Mouse (Mus musculus) adrenal gland, adult 18-20 months (tissue): ENCODE measurements around the gene Ang2. TPM values are rescaled to one million over a fixed set of nuclear protein-coding genes. Genes with fewer than 3 reads are reported as not detected.

Experiments used
- DNase-seq, 2 experiments: peaks; one replicate each; pipeline ENCODE4 v3.0.0; 2021 to 2022; ENCODE audit warnings: low spot score in 2 of 2
- total RNA-seq, 2 experiments: library from RNA; stranded (reverse); gene quantifications; 1 replicate in 1 of 2; 2 replicates in 1 of 2; pipeline ENCODE4 v1.2.3; 2021

Ang2 gene
- total RNA-seq, 2 experiments from 2014 or later, result not detected

DNA sequence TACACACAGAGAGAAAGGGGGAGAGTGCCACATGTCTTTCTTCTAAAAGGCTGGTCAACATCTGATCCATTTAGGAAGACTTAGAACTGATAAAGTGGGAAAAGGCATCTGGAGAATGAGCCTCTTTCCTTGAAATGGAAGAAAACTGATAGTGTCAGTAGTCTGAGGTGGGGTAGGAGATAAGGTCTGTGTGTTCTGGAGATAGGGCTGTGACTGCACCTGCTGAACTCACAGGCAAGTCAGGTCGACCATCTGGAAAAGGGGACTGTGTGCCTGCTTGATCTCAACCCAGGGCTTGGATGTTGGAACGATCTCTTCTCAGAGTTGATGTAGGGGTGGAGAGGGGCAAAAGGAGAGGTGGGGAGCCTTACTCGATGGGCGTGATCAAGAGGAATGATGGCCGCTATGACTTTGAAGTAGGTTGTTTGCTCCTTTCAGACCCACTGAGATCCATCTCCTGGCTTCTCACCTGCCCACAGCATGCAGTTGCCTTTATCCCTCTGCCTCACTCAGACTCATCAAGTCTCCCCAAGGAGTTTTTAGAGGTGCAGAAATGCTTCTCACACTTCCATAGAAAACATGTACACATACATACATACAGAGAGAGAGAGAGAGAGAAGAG, 46.6 kb downstream of the Ang2 start:
- DNase-seq, result no peak

- no peak for DNase-seq
Measured at GRCm38 (mm10) chr14:51150206-51150831, 48.6 kb downstream of the Ang2 start.

DNA sequence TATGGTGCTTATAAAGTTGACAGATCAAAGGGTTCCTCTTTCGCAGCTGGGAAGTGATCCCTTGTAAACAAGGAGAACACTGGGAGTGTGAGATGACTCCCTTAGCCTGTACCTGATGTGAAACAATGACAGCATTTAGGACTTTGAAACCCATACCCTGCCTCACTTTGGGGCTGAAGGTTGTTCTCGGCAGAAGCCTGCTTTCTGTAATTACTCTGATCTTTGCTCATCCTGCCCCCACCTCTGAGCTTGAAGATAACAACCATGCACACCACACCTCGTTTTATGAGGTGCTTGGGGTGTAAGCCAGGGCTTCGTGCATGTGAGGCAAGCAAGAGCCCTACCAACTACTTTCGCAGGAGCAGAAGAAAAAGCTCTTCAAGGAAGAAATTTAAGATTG, 49.8 kb downstream of the Ang2 start:
- no peak for DNase-seq

DNA sequence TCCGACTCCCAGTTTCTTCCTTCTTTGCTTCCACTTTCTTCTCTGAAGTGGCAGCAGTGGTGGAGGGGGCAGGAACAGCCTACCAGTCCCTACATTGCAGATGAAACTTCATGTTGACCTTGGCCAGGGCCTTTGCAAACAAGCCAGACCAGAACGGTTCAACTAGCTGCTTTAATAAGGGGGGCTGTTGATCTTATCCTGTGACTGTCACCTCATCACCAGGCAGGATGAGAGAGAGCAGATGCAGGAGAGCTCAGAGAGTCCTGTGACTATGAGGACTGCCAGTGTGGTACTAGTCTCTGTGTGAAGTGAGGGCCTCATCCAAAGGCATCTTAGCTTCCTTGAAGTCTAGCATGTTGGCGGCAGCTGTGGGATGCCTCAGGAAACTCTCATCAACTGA, 50.9 kb downstream of the Ang2 start:
- no peak for DNase-seq

GRCm38 (mm10) chr14:51146685-51147084, 52.3 kb downstream of the Ang2 start, which contains the start of gene Rnase1:
Gene Rnase1, minus strand, starts transcription at chr14:51146785.
- no peak for DNase-seq

DNA sequence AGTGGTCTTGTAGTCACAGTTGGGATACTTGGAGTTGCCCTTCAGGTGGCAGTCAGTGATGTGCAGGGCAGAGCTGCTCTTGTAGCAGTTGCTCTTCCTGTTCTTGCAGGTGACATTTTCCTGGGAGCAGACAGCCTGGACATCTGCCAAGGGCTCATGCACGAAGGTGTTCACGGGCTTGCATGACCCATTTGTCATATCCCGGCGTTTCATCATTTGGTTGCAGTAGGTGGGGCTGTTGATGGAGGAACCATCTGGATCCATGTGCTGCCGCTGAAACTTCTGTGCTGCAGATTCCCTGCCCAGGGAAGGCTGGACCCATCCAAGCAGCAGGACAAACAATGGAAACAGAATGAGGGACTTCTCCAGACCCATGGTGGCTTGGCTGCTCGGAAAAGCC, 53.4 kb downstream of the Ang2 start:
- DNase-seq, result no peak

Other genes starting within 250 kb of the Ang2 start
- 1 to 10 TPM; 1.7 to 2.7 TPM for gene Pnp2, start 243.2 kb downstream of the Ang2 start, total RNA-seq
- gene Rnase10, start 191.4 kb downstream of the Ang2 start, total RNA-seq, result not detected
- gene Rnase9, start 157.3 kb downstream of the Ang2 start, total RNA-seq, result not detected
- gene Rnase11, start 149.0 kb downstream of the Ang2 start, total RNA-seq, result not detected
- not detected for gene Rnase12, start 141.5 kb downstream of the Ang2 start, total RNA-seq
- under 1 TPM in 1 of 2 experiments, not detected in 1; 0.03 TPM for gene Olfr750, start 124.7 kb downstream of the Ang2 start, total RNA-seq
- gene Rnase4, start 108.1 kb downstream of the Ang2 start, total RNA-seq, result 10 to 100 TPM; 44.8 to 61.9 TPM
- 1 to 10 TPM; 4.9 to 9.2 TPM for gene Ang, start 108.0 kb downstream of the Ang2 start, total RNA-seq
- gene Eddm3b, start 84.7 kb downstream of the Ang2 start, total RNA-seq, result not detected
- gene Rnase6, start 75.2 kb downstream of the Ang2 start, total RNA-seq, result 1 to 10 TPM; 1.3 to 2.0 TPM
- gene Rnase1, start 52.4 kb downstream of the Ang2 start, total RNA-seq, result not detected
- not detected for gene Rnase2b, start 36.9 kb downstream of the Ang2 start, total RNA-seq
- gene Ear14, start 4.2 kb upstream of the Ang2 start, total RNA-seq, result not detected
- gene Rnase2a, start 57.0 kb upstream of the Ang2 start, total RNA-seq, result 10 to 100 TPM in 1 of 2 experiments, 1 to 10 TPM in 1; 6.0 to 29.4 TPM
- not detected for gene Gm7247, start 162.6 kb upstream of the Ang2 start, total RNA-seq
- not detected for gene Vmn2r88, start 211.7 kb upstream of the Ang2 start, total RNA-seq